Mouse (Mus musculus): ENCODE measurements around the gene Igf1r. TPM values are rescaled to one million over a fixed set of nuclear protein-coding genes. Genes with fewer than 3 reads are reported as not detected.

Igf1r gene
- total RNA-seq, 1 experiment: 23.5 TPM

- Histone ChIP-seq H3K9me3 (ENCODE audit: control insufficient read depth, insufficient read depth, low read depth, low read length) (no peaks in the 10 kb centered on the region), H3K9ac (ENCODE audit: insufficient read depth, low read depth, low read length, poor library complexity, severe bottlenecking) (no peak overlapping the region), H3K27ac (ENCODE audit: insufficient read depth, low read depth, low read length, poor library complexity, severe bottlenecking) (no peak overlapping the region), H3K36me3 (ENCODE audit: control insufficient read depth, insufficient read depth, low read length, poor library complexity, severe bottlenecking) (no peaks in the 10 kb centered on the region), H3K4me1 (ENCODE audit: control insufficient read depth in 2 of 2, insufficient read depth in 2 of 2, low read length in 2 of 2, poor library complexity in 1 of 2) (no peaks in the 10 kb centered on the region), H3K4me3 (ENCODE audit: insufficient read depth in 1 of 2, low read depth in 1 of 2, low read length in 2 of 2, poor library complexity in 1 of 2, severe bottlenecking in 1 of 2) (no peak overlapping the region)
- in situ Hi-C loops (cut with MboI; ENCODE audit: low sequenced_read_pairs in 2 of 2, unreplicated experiment in 2 of 2): no loop called here
- TF ChIP-seq ZC3H11A (IDR thresholded peaks at IDR 0.05; ENCODE audit: borderline replicate concordance, low read depth, low read length) (no peak), MAFK (IDR thresholded peaks at IDR 0.05; ENCODE audit: insufficient read depth, low read depth, low read length) (no peak), ZNF384 (IDR thresholded peaks at IDR 0.05; ENCODE audit: low read depth, low read length) (no peak), CHD2 (IDR thresholded peaks at IDR 0.05; ENCODE audit: low read depth, low read length) (no peak), HCFC1 (IDR thresholded peaks at IDR 0.05; ENCODE audit: borderline replicate concordance, insufficient read depth, low read length) (no peak)
- no peak for DNase-seq (ENCODE audit: low read depth, low spot score)
These were observed 41.7 kb upstream of the Igf1r start for GRCm38 (mm10) chr7:67910947-67911346.

- Histone ChIP-seq H3K27ac (ENCODE audit: insufficient read depth, low read depth, low read length, poor library complexity, severe bottlenecking) (no peak overlapping the region), H3K9me3 (ENCODE audit: control insufficient read depth, insufficient read depth, low read depth, low read length) (no peaks in the 10 kb centered on the region), H3K36me3 (ENCODE audit: control insufficient read depth, insufficient read depth, low read length, poor library complexity, severe bottlenecking) (no peaks in the 10 kb centered on the region), H3K4me3 (ENCODE audit: insufficient read depth in 1 of 2, low read depth in 1 of 2, low read length in 2 of 2, poor library complexity in 1 of 2, severe bottlenecking in 1 of 2) (no peak overlapping the region), H3K9ac (ENCODE audit: insufficient read depth, low read depth, low read length, poor library complexity, severe bottlenecking) (no peak overlapping the region), H3K4me1 (ENCODE audit: control insufficient read depth in 2 of 2, insufficient read depth in 2 of 2, low read length in 2 of 2, poor library complexity in 1 of 2) (no peaks in the 10 kb centered on the region)
- no peak for DNase-seq (ENCODE audit: low read depth, low spot score)
- no peak for TF ChIP-seq MAFK (IDR thresholded peaks at IDR 0.05; ENCODE audit: insufficient read depth, low read depth, low read length)
- TF ChIP-seq CHD2 (IDR thresholded peaks at IDR 0.05; ENCODE audit: low read depth, low read length): no peak
- TF ChIP-seq ZNF384 (IDR thresholded peaks at IDR 0.05; ENCODE audit: low read depth, low read length): no peak
- TF ChIP-seq HCFC1 (IDR thresholded peaks at IDR 0.05; ENCODE audit: borderline replicate concordance, insufficient read depth, low read length): no peak
- TF ChIP-seq ZC3H11A (IDR thresholded peaks at IDR 0.05; ENCODE audit: borderline replicate concordance, low read depth, low read length): no peak
- in situ Hi-C loops (cut with MboI; ENCODE audit: low sequenced_read_pairs in 2 of 2, unreplicated experiment in 2 of 2): no loop called here
These were observed 40.8 kb upstream of the Igf1r start for GRCm38 (mm10) chr7:67911841-67912240.

GRCm38 (mm10) chr7:67916960-67917359 is 35.7 kb upstream of the Igf1r start:
- in situ Hi-C loops (cut with MboI; ENCODE audit: low sequenced_read_pairs in 2 of 2, unreplicated experiment in 2 of 2): no loop called here
- Histone ChIP-seq H3K36me3 (ENCODE audit: control insufficient read depth, insufficient read depth, low read length, poor library complexity, severe bottlenecking) (no peaks in the 10 kb centered on the region), H3K9me3 (ENCODE audit: control insufficient read depth, insufficient read depth, low read depth, low read length) (no peaks in the 10 kb centered on the region), H3K9ac (ENCODE audit: insufficient read depth, low read depth, low read length, poor library complexity, severe bottlenecking) (no peak overlapping the region), H3K4me1 (ENCODE audit: control insufficient read depth in 2 of 2, insufficient read depth in 2 of 2, low read length in 2 of 2, poor library complexity in 1 of 2) (no peaks in the 10 kb centered on the region), H3K27ac (ENCODE audit: insufficient read depth, low read depth, low read length, poor library complexity, severe bottlenecking) (no peak overlapping the region), H3K4me3 (ENCODE audit: insufficient read depth in 1 of 2, low read depth in 1 of 2, low read length in 2 of 2, poor library complexity in 1 of 2, severe bottlenecking in 1 of 2) (no peak overlapping the region)
- TF ChIP-seq ZNF384 (IDR thresholded peaks at IDR 0.05; ENCODE audit: low read depth, low read length): no peak
- TF ChIP-seq HCFC1 (IDR thresholded peaks at IDR 0.05; ENCODE audit: borderline replicate concordance, insufficient read depth, low read length): no peak
- no peak for TF ChIP-seq ZC3H11A (IDR thresholded peaks at IDR 0.05; ENCODE audit: borderline replicate concordance, low read depth, low read length)
- TF ChIP-seq CHD2 (IDR thresholded peaks at IDR 0.05; ENCODE audit: low read depth, low read length): no peak
- TF ChIP-seq MAFK (IDR thresholded peaks at IDR 0.05; ENCODE audit: insufficient read depth, low read depth, low read length): no peak
- no peak for DNase-seq (ENCODE audit: low read depth, low spot score)

- in situ Hi-C loops (cut with MboI; ENCODE audit: low sequenced_read_pairs in 2 of 2, unreplicated experiment in 2 of 2): no loop called here
- TF ChIP-seq ZNF384 (IDR thresholded peaks at IDR 0.05; ENCODE audit: low read depth, low read length) (no peak), CHD2 (IDR thresholded peaks at IDR 0.05; ENCODE audit: low read depth, low read length) (no peak), HCFC1 (IDR thresholded peaks at IDR 0.05; ENCODE audit: borderline replicate concordance, insufficient read depth, low read length) (no peak), ZC3H11A (IDR thresholded peaks at IDR 0.05; ENCODE audit: borderline replicate concordance, low read depth, low read length) (no peak), MAFK (IDR thresholded peaks at IDR 0.05; ENCODE audit: insufficient read depth, low read depth, low read length) (no peak)
- DNase-seq (ENCODE audit: low read depth, low spot score): no peak
- Histone ChIP-seq H3K4me1 (ENCODE audit: control insufficient read depth in 2 of 2, insufficient read depth in 2 of 2, low read length in 2 of 2, poor library complexity in 1 of 2) (no peaks in the 10 kb centered on the region), H3K36me3 (ENCODE audit: control insufficient read depth, insufficient read depth, low read length, poor library complexity, severe bottlenecking) (no peaks in the 10 kb centered on the region), H3K27ac (ENCODE audit: insufficient read depth, low read depth, low read length, poor library complexity, severe bottlenecking) (no peak overlapping the region), H3K4me3 (ENCODE audit: insufficient read depth in 1 of 2, low read depth in 1 of 2, low read length in 2 of 2, poor library complexity in 1 of 2, severe bottlenecking in 1 of 2) (no peak overlapping the region), H3K9me3 (ENCODE audit: control insufficient read depth, insufficient read depth, low read depth, low read length) (no peaks in the 10 kb centered on the region), H3K9ac (ENCODE audit: insufficient read depth, low read depth, low read length, poor library complexity, severe bottlenecking) (no peak overlapping the region)
These were observed 34.9 kb upstream of the Igf1r start for GRCm38 (mm10) chr7:67917753-67918152.

- no peak overlapping the region for H3K27ac ChIP-seq (ENCODE audit: insufficient read depth, low read depth, low read length, poor library complexity, severe bottlenecking)
- TF ChIP-seq CHD2 (IDR thresholded peaks at IDR 0.05; ENCODE audit: low read depth, low read length): no peak
- TF ChIP-seq ZC3H11A (IDR thresholded peaks at IDR 0.05; ENCODE audit: borderline replicate concordance, low read depth, low read length): no peak
- TF ChIP-seq HCFC1 (IDR thresholded peaks at IDR 0.05; ENCODE audit: borderline replicate concordance, insufficient read depth, low read length): no peak
- no peak for TF ChIP-seq ZNF384 (IDR thresholded peaks at IDR 0.05; ENCODE audit: low read depth, low read length)
- H3K9me3 ChIP-seq (ENCODE audit: control insufficient read depth, insufficient read depth, low read depth, low read length): no peaks in the 10 kb centered on the region
- H3K9ac ChIP-seq (ENCODE audit: insufficient read depth, low read depth, low read length, poor library complexity, severe bottlenecking): no peak overlapping the region
- no peaks in the 10 kb centered on the region for H3K36me3 ChIP-seq (ENCODE audit: control insufficient read depth, insufficient read depth, low read length, poor library complexity, severe bottlenecking)
- in situ Hi-C loops (cut with MboI; ENCODE audit: low sequenced_read_pairs in 2 of 2, unreplicated experiment in 2 of 2): no loop called here
- DNase-seq (ENCODE audit: low read depth, low spot score): no peak
- H3K4me3 ChIP-seq (ENCODE audit: insufficient read depth in 1 of 2, low read depth in 1 of 2, low read length in 2 of 2, poor library complexity in 1 of 2, severe bottlenecking in 1 of 2): no peak overlapping the region
- H3K4me1 ChIP-seq (ENCODE audit: control insufficient read depth in 2 of 2, insufficient read depth in 2 of 2, low read length in 2 of 2, poor library complexity in 1 of 2): no peaks in the 10 kb centered on the region
These were observed 33.2 kb upstream of the Igf1r start for GRCm38 (mm10) chr7:67919467-67919866.
